Mouse (Mus musculus) forebrain, embryonic 12.5 days (tissue): ENCODE measurements at regions not wholly inside any gene's neighbourhood (a gene's known extent, or its start where the extent isn't known, plus 50 kb on each side); places are given as distances from the start of the nearest gene placed in this dataset.

Experiments
- ATAC-seq: fragments of 200-750 bp; cut with Nextera tagmentation; 2 replicates; pipeline ENCODE4 v1.8.0; 2017; ENCODE audit warnings: moderate TSS enrichment; ENCODE audit not compliant: low FRiP score
- H3K27ac ChIP-seq: fragments of 300-500 bp; sonication (generic); 2 replicates; pipeline ENCODE4 v1.5.1; 2016; ENCODE audit warnings: mild to moderate bottlenecking
- H3K27me3 ChIP-seq: fragments of 300-500 bp; sonication (generic); 2 replicates; pipeline ENCODE4 v1.6.1; 2016; ENCODE audit warnings: mild to moderate bottlenecking
- H3K36me3 ChIP-seq: fragments of 300-500 bp; sonication (generic); replicated peaks from 2 replicates; pipeline ENCODE4 v1.6.1; 2016; ENCODE audit warnings: mild to moderate bottlenecking
- H3K4me1 ChIP-seq: fragments of 300-500 bp; sonication (generic); 2 replicates; pipeline ENCODE4 v1.6.1; 2016
- H3K4me2 ChIP-seq: fragments of 300-500 bp; sonication (generic); 2 replicates; pipeline ENCODE4 v1.6.1; 2016; ENCODE audit warnings: mild to moderate bottlenecking, moderate library complexity
- H3K4me3 ChIP-seq: fragments of 300-500 bp; sonication (generic); replicated peaks from 2 replicates; pipeline ENCODE4 v1.5.1; 2016; ENCODE audit warnings: mild to moderate bottlenecking
- H3K9ac ChIP-seq: fragments of 300-500 bp; sonication (generic); 2 replicates; pipeline ENCODE4 v1.6.1; 2016; ENCODE audit warnings: mild to moderate bottlenecking
- H3K9me3 ChIP-seq: fragments of 300-500 bp; sonication (generic); 2 replicates; pipeline ENCODE4 v1.6.1; 2016
- WGBS: fragments of 180-500 bp; shearing (Covaris S2); methylation state at CpG from one replicate; pipeline ENCODE4 v1.1.7; 2016; 5-methylcytosine and 5-hydroxymethylcytosine counted together

GRCm38 (mm10) chrX:161487691-161488090, 200.4 kb downstream of the Gm15262 start:
- Histone ChIP-seq H3K4me3 (no peak overlapping the region), H3K27ac (no peak overlapping the region), H3K27me3 (peaks cover 19% of the 10 kb centered on the region), H3K9me3 (no peaks in the 10 kb centered on the region), H3K4me2 (no peak overlapping the region), H3K4me1 (no peaks in the 10 kb centered on the region), H3K9ac (no peak overlapping the region), H3K36me3 (no peaks in the 10 kb centered on the region)
- no peak for ATAC-seq
- WGBS, result 89% methylated on average over 3 of the region's 3 CpGs

- 81% methylated on average over 1 of the region's 1 CpGs for WGBS
- Histone ChIP-seq H3K27me3 (peaks cover 40% of the 10 kb centered on the region), H3K9ac (no peak overlapping the region), H3K27ac (no peak overlapping the region), H3K4me2 (no peak overlapping the region), H3K9me3 (no peaks in the 10 kb centered on the region), H3K4me3 (no peak overlapping the region), H3K4me1 (no peaks in the 10 kb centered on the region), H3K36me3 (no peaks in the 10 kb centered on the region)
- no peak for ATAC-seq
Observed at GRCm38 (mm10) chrX:161511341-161511740, 205.5 kb upstream of the Rai2 start.

GRCm38 (mm10) chrX:161523432-161524256, 193.2 kb upstream of the Rai2 start:
- 30% methylated on average over 3 of the region's 3 CpGs for WGBS

GRCm38 (mm10) chrX:161524257-161524646, 192.6 kb upstream of the Rai2 start:
- Histone ChIP-seq H3K9me3 (no peaks in the 10 kb centered on the region), H3K4me2 (no peak overlapping the region), H3K4me3 (no peak overlapping the region), H3K27me3 (peaks cover 34% of the 10 kb centered on the region), H3K27ac (0 out of 2 replicates have a peak overlapping the region, but pooled peaks have one; percentile 46), H3K4me1 (0 out of 2 replicates have a peak, but pooled peaks cover 3% of the 10 kb centered on the region), H3K9ac (no peak overlapping the region), H3K36me3 (no peaks in the 10 kb centered on the region)
- 45% methylated on average over 3 of the region's 3 CpGs for WGBS
- 0 out of 2 replicates have a peak, but pooled peaks have one; percentile 53 for ATAC-seq

More at GRCm38 (mm10) chrX:161523432-161524256, 193.2 kb upstream of the Rai2 start:
- no peak overlapping the region for H3K4me2 ChIP-seq
- 0 out of 2 replicates have a peak overlapping the region, but pooled peaks have one; percentile 46 for H3K27ac ChIP-seq
- H3K36me3 ChIP-seq, result no peaks in the 10 kb centered on the region
- no peak overlapping the region for H3K4me3 ChIP-seq
- H3K27me3 ChIP-seq, result peaks cover 34% of the 10 kb centered on the region
- no peaks in the 10 kb centered on the region for H3K9me3 ChIP-seq
- H3K4me1 ChIP-seq, result 0 out of 2 replicates have a peak, but pooled peaks cover 3% of the 10 kb centered on the region
- H3K9ac ChIP-seq, result no peak overlapping the region
- ATAC-seq, result peak; percentile 79; the same call in 1 of the 2 replicates

GRCm38 (mm10) chrX:161537290-161537689, 179.6 kb upstream of the Rai2 start:
- no peaks in the 10 kb centered on the region for H3K4me1 ChIP-seq
- H3K4me3 ChIP-seq, result no peak overlapping the region
- H3K27me3 ChIP-seq, result peaks cover 4% of the 10 kb centered on the region; the same call in 1 of the 2 replicates
- no peak overlapping the region for H3K9ac ChIP-seq
- no peak for ATAC-seq
- H3K9me3 ChIP-seq, result no peaks in the 10 kb centered on the region
- H3K4me2 ChIP-seq, result no peak overlapping the region
- H3K27ac ChIP-seq, result no peak overlapping the region
- H3K36me3 ChIP-seq, result no peaks in the 10 kb centered on the region

- Histone ChIP-seq H3K4me1 (no peaks in the 10 kb centered on the region), H3K9ac (no peak overlapping the region), H3K9me3 (no peaks in the 10 kb centered on the region), H3K4me2 (no peak overlapping the region), H3K27me3 (0 out of 2 replicates have a peak, but pooled peaks cover 6% of the 10 kb centered on the region), H3K27ac (no peak overlapping the region), H3K4me3 (no peak overlapping the region), H3K36me3 (no peaks in the 10 kb centered on the region)
- WGBS, result 54% methylated on average over 5 of the region's 5 CpGs
- no peak for ATAC-seq
Observed at GRCm38 (mm10) chrX:161556896-161557295, 160.0 kb upstream of the Rai2 start.

GRCm38 (mm10) chrX:161558511-161558910, 158.4 kb upstream of the Rai2 start:
- Histone ChIP-seq H3K4me2 (no peak overlapping the region), H3K9ac (no peak overlapping the region), H3K4me3 (no peak overlapping the region), H3K27me3 (0 out of 2 replicates have a peak, but pooled peaks cover 6% of the 10 kb centered on the region), H3K4me1 (no peaks in the 10 kb centered on the region), H3K27ac (no peak overlapping the region), H3K9me3 (no peaks in the 10 kb centered on the region), H3K36me3 (no peaks in the 10 kb centered on the region)
- ATAC-seq, result no peak

- Histone ChIP-seq H3K4me2 (no peak overlapping the region), H3K27me3 (peaks cover 29% of the 10 kb centered on the region), H3K9ac (no peak overlapping the region), H3K9me3 (no peaks in the 10 kb centered on the region), H3K4me1 (no peaks in the 10 kb centered on the region), H3K36me3 (no peaks in the 10 kb centered on the region), H3K4me3 (no peak overlapping the region), H3K27ac (no peak overlapping the region)
- ATAC-seq, result peak; percentile 51; the same call in 1 of the 2 replicates
- 40% methylated on average over 4 of the region's 4 CpGs for WGBS
Observed at GRCm38 (mm10) chrX:161566435-161566834, 150.4 kb upstream of the Rai2 start.

- H3K36me3 ChIP-seq, result no peaks in the 10 kb centered on the region
- WGBS, result 90% methylated on average over 5 of the region's 5 CpGs
- no peak overlapping the region for H3K4me3 ChIP-seq
- H3K4me2 ChIP-seq, result no peak overlapping the region
- H3K27me3 ChIP-seq, result peaks cover 57% of the 10 kb centered on the region
- no peak for ATAC-seq
- no peak overlapping the region for H3K9ac ChIP-seq
- no peaks in the 10 kb centered on the region for H3K9me3 ChIP-seq
- no peak overlapping the region for H3K27ac ChIP-seq
- no peaks in the 10 kb centered on the region for H3K4me1 ChIP-seq
Observed at GRCm38 (mm10) chrX:161582019-161582659, 134.7 kb upstream of the Rai2 start.

GRCm38 (mm10) chrX:161583872-161584271, 133.0 kb upstream of the Rai2 start:
- Histone ChIP-seq H3K9me3 (no peaks in the 10 kb centered on the region), H3K27me3 (peaks cover 63% of the 10 kb centered on the region), H3K27ac (no peak overlapping the region), H3K36me3 (no peaks in the 10 kb centered on the region), H3K9ac (no peak overlapping the region), H3K4me3 (no peak overlapping the region), H3K4me1 (no peaks in the 10 kb centered on the region), H3K4me2 (no peak overlapping the region)
- ATAC-seq, result no peak
- 60% methylated on average over 2 of the region's 2 CpGs for WGBS

GRCm38 (mm10) chrX:161633869-161634268, 83.0 kb upstream of the Rai2 start:
- H3K27me3 ChIP-seq, result 0 out of 2 replicates have a peak, but pooled peaks cover 11% of the 10 kb centered on the region
- H3K27ac ChIP-seq, result no peak overlapping the region
- no peak for ATAC-seq
- no peak overlapping the region for H3K4me3 ChIP-seq
- no peaks in the 10 kb centered on the region for H3K36me3 ChIP-seq
- WGBS, result 72% methylated on average over 5 of the region's 5 CpGs
- no peak overlapping the region for H3K9ac ChIP-seq
- no peak overlapping the region for H3K4me2 ChIP-seq
- no peaks in the 10 kb centered on the region for H3K9me3 ChIP-seq
- no peaks in the 10 kb centered on the region for H3K4me1 ChIP-seq

- Histone ChIP-seq H3K4me1 (no peaks in the 10 kb centered on the region), H3K36me3 (no peaks in the 10 kb centered on the region), H3K9ac (no peak overlapping the region), H3K27me3 (0 out of 2 replicates have a peak, but pooled peaks cover 14% of the 10 kb centered on the region), H3K4me2 (no peak overlapping the region), H3K9me3 (no peaks in the 10 kb centered on the region), H3K27ac (no peak overlapping the region), H3K4me3 (no peak overlapping the region)
- ATAC-seq, result peak; percentile 73
- 82% methylated on average over 2 of the region's 2 CpGs for WGBS
Observed at GRCm38 (mm10) chrX:161634342-161634741, 82.5 kb upstream of the Rai2 start.
